Mouse (Mus musculus) bone marrow macrophage, adult 2 months (primary cell): ENCODE measurements around the gene Ccdc88c.

Source experiments
- CTCF ChIP-seq: IDR thresholded peaks from 2 replicates; pipeline ENCODE4 v1.5.1; 2012; ENCODE audit warnings: low read depth, mild to moderate bottlenecking, low read length, moderate library complexity
- POLR2A ChIP-seq: IDR thresholded peaks from 2 replicates; pipeline ENCODE4 v1.6.1; 2012; ENCODE audit warnings: mild to moderate bottlenecking, low read depth, low read length, borderline replicate concordance

DNA sequence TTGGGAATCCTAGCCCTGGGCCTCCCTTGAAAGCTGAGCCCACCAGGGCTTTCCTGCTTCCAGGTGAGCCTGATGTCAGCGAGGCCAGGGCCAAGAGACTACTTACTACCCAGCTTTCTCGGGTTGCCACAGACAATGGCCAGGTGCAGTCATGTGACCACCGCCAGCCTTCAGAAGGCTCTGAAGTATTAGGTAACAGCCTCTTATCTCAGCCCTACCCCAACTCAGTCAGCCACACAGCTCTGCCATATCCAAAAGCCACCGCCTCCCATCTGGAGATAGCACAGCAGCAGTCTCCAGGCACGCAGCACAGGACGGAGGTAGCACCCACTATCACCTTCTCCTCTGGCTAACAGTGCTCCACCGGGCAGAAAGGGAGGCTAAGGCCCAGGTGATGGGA is 3.5 kb downstream of the Ccdc88c start:
- TF ChIP-seq POLR2A (no peak), CTCF (no peak)
